Mouse (Mus musculus): ENCODE results near the gene Elmo1. TPM values are rescaled to one million over a fixed set of nuclear protein-coding genes. Genes with fewer than 3 reads are reported as not detected.

Elmo1 gene
- polyA plus RNA-seq, 1 experiment = 60.3 TPM

DNA sequence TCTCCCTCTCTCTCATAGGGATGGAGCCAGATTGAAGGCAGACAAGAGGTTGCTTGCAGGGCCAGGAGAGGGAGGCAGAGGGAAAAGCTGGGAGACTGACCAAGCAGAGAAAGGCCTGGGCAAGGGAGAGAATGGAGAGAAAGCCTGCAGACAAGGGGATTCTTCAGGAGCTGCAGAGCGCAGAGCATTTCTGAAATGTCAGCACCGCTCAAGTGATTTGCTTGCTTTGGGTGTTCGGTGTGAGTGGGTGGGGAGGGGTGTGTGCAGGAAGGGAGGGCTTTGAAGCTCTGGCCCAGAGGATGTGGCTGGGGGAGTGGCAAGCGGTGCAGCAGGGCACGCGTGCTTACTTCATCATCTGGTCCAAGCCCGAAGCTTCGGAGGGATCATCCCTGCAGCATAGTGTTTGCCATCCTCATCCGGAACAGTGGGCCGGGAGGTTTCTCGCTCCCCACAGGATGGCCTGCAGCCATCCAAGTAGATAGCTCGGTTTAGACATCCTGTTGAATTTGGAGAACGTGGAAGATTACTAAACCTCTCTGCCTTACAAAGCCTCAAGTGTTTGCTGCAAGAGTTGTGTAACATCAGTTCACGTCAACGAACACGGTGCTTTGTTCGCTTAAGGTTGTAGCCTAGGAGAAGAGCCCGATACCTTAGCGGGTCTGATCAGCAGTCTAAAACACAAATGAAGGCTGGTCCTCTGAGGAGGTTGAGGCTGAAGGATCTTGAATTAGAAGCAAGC lies 3.1 kb downstream of the Elmo1 start:
- peak in 1 of 2 experiments; percentile 43 for DNase-seq (ENCODE audit: extremely low spot score in 1 of 2, low spot score in 1 of 2)

DNA sequence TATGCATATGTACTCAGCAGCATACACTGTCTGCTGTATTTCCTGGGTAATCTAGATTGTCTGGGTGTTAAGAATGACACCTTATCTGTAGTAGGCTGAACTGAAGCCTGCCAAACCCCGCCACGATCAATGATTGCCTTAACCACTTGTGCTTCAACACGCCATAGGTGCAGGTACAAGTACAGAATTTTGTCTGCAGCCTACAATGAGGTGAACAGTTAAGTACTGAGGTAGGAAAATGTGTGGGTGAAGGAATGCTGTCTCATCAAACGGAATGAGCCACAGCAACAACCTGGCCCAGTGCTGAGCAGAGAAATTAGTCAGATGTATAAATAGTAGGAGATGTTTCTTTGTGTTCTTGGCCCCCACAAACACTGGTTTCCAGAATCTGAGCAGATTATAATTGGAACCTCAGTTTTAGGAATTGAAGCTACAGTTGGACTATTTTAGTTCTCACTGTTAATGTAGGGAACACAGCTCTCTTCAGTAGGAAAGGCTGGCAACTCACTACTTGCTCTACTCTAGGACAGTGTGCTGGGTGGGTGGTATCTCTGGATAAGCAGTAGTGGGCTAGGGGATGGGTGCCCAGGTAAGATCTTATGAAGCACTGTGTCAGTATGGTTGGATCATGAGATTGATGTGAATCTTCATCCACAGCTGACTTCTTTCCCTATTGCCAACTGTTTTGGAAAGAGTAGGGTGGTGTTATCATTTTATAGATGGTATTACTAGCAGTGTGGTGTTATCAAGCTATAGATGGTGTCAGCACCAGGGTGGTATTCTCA lies 4.7 kb downstream of the Elmo1 start:
- peak in 1 of 2 experiments; percentile 52 for DNase-seq (ENCODE audit: extremely low spot score in 1 of 2, low spot score in 1 of 2)

DNA sequence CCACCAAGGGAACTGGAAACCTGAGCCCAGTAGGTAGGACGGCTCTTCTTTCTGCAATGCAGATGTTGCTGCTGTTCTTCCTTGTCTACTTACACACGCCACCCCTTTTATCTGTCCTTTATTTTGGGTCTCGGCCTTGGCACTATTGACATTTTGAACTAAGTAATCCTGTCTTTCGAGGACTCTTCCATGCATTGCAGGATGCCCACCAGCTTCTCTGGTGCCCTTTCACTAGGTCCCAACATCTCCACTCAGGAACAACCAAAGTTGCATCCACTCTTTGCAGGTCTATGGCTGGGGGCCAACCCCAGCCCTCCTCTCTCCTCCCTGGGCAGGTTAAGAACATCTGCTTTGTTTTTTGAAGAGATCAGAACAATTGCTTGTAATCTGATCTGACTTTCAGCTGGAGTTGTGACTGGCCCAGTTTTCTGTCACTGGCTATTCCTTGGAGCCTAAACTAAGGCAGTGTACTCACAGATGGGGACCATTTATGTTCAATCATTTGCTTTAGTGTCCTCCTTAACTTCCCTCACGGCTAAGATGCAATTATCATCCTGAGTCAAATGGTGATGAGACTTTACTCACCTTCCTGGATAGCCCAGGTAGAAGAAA lies 6.7 kb downstream of the Elmo1 start:
- DNase-seq (ENCODE audit: extremely low spot score in 1 of 2, low spot score in 1 of 2) = no peak

DNA sequence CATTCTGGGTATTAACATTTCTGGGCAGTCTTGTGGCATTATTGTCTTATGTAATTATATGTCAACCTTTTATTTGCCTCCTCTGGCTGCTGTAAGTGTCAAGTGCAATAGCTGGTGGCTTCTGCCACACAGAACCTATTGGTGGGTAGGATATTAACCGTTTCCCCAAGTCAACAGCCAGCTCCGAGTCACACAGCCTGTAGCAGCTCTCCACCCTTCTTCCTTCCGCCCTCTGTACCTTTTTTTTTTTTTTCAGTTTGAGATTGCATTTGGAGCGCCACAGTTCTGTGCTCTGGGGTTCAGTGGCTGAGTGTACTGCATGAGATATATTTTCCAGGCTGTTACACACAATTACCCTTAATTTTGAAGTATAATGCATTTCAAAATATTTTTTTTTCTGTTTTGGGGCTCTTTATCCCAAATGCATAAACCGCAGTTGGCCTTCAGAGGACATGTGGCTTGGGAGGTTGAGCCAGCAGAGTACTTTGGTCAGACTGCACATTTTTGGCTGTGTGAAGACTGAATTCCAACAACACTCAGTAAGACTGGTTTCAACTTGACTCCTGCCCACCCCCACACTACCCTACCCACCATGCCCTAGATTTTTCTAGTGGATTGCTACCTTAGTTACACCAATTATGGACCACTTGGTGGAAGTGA lies 7.7 kb downstream of the Elmo1 start:
- DNase-seq (ENCODE audit: extremely low spot score in 1 of 2, low spot score in 1 of 2) = no peak

DNA sequence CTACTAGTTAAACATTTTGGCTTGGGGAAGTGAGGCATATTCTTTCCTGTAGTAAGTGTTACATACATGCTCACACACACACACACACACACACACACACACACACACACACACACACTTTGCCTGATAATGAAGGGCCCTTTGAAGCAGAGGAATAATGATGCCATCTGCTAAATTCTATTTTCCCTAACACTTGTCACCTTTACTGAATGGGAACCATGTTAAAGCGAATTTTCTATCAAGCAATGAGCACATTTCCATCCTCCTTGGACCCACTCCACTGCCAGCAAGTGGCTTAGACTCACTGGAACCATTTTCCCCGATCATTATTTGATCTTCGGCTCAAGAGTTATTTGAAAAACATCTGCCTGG lies 8.2 kb downstream of the Elmo1 start:
- no peak for DNase-seq (ENCODE audit: extremely low spot score in 1 of 2, low spot score in 1 of 2)

DNA sequence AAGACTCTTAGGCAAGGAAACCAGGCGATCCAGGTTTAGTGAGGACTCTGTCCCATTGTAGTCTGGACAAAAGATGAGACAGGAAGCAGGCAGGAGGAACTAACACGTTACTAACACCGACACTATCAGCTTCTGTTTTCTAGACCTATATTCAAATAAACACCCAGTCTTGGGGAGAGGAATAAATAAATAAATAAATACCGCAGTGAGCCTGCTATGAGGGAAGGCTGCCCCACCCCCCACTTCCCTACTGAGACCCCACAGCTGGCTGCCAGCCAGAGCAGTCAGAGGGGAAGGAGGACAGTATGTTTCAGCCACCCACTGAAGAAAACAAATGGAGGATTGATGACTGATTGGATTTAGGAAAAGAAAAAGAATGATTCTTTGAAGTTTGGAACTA lies 9.2 kb downstream of the Elmo1 start:
- no peak for DNase-seq (ENCODE audit: extremely low spot score in 1 of 2, low spot score in 1 of 2)

DNA sequence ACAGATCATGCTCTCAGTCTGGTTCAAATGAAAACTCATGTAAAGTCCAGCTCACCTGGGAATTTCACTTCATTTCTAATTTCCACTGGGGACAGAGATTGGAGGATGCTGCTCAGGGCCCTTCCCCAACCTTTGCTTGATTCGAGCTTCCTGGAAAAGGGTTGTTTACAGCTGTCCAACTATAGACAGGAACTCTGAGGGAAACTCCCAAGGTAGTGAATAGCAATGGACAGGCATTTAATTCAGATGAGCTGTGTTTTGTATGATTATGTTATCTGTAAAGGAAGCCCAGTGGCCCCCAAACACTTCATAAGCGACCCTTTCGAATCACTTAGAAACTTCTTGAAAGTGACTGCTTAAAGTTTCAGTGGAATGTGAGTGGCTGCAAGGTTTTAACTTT lies 10.0 kb downstream of the Elmo1 start:
- no peak for DNase-seq (ENCODE audit: extremely low spot score in 1 of 2, low spot score in 1 of 2)

DNA sequence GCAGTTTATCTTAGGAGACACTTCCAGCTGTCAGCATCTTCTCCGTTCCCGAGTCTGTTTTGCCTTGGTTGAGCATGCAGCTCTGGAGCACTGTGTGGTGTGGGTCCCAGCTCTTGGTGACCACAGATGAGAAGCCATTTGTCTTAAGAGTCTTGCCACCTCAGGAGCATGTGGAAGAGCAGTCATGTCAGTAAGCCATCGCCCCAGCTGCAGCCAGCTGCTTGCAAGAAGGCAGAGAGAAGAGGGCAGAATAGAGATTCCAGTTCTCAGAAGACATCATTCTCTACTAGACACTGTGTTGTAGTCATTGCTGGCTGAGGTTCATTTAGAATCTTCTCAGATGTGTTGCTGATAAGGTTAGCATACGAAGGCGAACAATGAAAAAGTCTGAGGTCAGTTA lies 11.3 kb downstream of the Elmo1 start:
- no peak for DNase-seq (ENCODE audit: extremely low spot score in 1 of 2, low spot score in 1 of 2)

DNA sequence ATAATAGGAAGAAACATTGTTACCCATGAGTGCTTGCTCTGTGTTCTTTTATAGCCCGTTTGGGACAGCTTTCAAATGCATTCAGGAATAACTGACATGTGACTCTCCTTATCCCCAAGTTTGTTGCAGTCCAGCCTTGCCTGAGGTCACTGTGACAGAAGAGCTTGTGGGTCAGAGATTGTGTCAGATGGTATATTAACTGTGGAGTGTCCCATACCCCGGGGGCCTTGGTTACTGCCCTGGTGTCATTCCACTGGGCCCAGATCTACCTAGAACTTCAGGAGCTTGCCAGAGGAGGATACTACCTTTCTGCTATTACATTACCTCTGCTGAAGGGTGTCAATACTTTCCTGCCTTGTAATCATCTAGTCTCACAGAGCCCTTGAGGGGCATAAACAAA lies 14.4 kb downstream of the Elmo1 start:
- no peak for DNase-seq (ENCODE audit: extremely low spot score in 1 of 2, low spot score in 1 of 2)

DNA sequence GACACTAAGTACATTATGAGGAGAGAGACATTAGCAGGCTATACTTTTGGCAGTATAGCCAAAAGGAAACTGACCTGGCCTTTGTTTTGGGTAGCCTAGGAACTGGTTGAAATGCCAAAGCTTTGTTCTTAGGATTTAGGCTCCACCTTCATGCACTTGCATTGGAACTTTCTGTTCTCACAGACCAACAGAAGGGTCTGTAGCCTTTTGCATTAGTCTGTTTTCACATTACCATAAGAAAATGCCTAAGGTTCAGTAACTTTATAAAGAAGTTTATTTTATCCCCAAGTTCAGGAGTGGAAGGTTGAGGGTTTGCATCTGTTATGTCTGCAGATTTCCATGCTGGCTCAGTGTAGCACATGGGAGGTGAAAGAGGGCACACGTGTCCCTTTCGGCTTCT lies 15.6 kb downstream of the Elmo1 start:
- no peak for DNase-seq (ENCODE audit: extremely low spot score in 1 of 2, low spot score in 1 of 2)

DNA sequence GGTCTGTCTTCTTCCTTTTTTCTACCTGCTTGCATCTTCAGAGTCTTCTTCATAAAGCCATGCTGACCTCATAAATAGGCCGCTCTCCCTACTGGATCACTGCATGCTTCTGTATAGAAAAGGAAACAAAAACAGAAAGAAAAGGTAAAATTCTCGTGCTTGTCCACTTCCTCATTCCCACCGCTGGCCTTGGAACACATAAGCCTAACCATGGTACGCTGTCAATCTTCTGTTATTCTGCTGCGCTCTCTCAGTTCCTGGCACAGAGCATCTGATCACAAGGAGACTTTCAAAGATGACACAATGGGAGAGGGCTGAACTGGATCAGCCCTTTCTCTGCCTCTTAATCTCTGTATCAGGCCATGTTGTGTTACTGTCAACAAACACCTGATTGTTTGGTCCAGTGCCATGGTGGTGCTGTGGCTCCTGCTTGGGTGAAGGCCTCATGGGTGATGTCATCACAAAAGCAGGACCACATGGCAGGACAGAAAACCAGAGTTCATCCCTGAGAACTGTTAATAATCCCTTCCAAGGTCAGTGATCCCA lies 17.6 kb downstream of the Elmo1 start:
- DNase-seq (ENCODE audit: extremely low spot score in 1 of 2, low spot score in 1 of 2) = no peak

DNA sequence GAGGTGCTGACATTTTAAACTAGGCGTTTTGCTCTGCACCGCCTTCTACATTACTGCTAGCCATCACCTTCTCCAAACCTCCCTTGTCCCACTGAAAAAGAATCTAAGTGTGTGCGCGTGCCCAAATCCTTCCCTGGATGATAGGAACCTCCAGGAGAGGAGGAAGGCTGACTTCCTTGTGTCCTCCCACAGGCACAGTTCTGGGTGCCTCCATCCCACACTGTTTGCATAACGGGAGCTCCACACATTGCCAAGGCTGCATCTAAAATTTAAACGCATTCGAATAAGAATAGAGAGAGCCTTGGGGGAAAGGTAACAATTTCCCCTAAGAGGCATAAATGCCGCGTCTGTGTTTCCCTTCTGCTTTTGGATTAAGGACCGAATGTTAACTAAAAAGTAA lies 18.6 kb downstream of the Elmo1 start:
- peak in 1 of 2 experiments; percentile 72 for DNase-seq (ENCODE audit: extremely low spot score in 1 of 2, low spot score in 1 of 2)

DNA sequence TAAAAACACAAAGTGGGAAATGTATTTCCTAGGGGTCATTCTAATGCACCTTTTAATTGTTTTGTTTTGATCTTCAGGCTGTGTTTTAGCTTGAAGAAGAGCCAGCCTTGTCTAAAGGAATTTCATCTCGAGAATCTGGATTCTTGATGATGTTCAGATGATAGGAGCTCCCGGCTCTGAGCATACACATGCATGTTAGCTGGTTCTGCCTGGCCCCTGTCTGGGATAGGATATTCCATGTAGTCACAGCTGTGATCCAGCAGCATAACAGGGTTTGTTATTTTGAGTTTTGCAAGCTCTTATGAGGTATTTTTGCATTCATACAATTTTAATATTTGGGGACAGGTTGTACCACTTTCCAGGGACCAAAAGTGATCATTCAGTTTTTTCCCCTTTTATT lies 19.1 kb downstream of the Elmo1 start:
- DNase-seq (ENCODE audit: extremely low spot score in 1 of 2, low spot score in 1 of 2) = no peak

DNA sequence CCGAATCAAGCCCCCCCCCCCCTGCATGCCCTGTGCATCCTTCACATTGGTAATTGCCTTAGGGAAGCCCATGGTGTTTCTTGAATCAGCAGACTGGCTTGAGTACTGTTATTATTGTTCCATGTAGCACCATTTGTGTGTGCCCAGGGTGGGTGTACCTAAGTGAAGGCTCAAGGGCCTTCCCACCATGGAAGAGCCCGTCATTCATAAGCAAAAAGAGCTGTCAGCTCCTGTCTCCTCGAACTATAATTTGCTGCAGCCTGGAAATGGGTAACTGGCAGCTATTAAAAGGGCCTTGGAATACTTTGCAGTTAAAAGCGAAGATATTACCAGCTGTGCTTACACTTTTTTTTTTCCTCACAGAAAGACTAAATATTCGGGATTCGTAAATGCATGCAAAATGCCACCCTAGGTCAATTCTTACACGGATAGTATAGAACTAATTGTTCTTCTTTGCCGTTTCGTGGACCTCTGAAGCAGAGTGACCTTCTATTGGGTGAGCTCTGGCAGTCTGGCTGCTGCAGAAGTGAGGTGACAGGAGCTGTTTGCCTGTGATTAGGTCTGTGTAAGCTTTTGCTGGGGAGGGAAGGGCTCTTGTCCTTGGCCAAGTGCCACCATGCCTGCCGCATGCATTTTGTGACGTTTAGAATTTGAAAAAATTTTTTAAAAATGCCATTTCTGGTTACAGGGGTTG lies 19.7 kb downstream of the Elmo1 start:
- no peak for DNase-seq (ENCODE audit: extremely low spot score in 1 of 2, low spot score in 1 of 2)

DNA sequence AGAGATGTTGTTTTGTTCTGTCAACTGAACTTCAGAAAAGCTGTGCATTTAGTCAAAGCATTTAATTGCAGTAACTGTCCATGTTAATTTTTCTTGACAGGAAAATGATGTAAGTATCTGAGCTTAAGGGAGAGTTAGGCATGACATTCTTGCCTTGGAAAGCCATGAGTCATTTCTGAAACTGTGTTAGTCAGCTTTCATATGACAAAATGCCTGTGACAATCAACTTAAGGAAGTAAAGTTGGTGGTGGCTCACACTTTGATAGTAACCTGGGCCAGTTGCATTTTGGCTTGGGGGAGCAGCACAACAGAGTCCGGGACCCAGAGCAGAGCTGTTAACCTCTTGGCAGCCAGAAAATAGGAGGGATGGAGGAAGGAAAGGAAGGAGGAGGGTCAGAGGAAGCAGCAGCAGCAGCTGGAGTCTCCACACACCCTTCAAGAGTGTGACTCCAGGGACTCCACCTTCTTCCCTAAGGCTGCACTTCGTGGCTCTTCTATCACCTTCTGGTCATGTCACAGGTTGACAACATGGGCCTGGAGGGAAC lies 20.9 kb downstream of the Elmo1 start:
- DNase-seq (ENCODE audit: extremely low spot score in 1 of 2, low spot score in 1 of 2) = no peak

DNA sequence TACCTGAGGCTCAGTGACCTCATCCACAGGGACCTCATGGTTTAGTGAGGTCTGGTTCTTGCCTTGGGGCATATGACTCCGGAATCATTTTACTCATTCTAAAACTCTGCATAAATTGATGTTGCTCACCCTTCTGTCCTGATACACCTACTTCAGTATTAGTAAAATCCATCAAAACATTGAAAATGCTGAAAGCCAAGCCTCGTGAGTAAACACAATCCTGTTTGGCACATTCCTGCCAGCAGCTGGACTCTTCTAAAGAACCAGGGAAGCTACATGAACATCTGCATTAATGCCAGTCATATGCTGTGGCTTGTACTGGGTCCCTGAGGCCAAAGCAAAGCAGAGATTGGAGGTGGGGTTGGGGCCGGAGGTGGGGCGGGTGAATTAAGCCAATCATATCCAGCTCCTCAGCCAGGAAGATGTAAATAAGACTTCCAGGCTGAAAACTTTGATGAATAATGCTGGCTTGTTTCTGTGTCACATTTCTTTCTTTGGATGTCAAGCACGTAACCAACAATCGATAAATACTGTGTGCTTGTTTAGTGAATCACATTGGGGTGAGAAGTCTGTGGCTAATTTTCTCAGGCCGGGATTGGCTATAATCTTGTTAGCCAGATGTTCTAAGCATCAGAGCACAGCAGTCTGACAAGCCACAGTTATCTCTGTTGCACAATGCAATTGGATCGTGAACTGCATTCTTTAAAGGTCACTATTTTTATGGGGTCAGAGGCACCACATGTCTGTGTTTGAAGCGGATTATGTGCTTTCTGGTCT lies 24.9 kb downstream of the Elmo1 start:
- DNase-seq (ENCODE audit: extremely low spot score in 1 of 2, low spot score in 1 of 2) = no peak

DNA sequence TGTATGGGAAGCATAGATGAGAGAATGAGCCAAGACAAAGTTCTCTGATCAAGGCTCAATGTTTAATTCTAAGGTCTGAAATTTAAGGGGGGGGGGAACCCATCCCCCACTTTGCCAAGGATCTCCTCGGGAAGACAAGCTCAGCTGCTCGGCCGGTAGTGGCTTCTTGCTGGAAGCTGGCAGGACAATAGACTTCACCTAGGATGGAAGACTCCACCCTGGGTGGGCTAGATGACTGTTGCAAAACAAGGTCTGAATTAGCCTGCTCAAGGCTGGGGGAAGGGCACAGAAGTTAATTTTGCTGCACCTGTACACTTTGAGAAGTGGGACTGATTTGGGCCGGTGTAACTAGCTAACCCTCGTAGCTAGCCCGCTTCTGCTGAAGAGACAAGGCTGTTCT lies 25.6 kb downstream of the Elmo1 start:
- DNase-seq (ENCODE audit: extremely low spot score in 1 of 2, low spot score in 1 of 2) = no peak

DNA sequence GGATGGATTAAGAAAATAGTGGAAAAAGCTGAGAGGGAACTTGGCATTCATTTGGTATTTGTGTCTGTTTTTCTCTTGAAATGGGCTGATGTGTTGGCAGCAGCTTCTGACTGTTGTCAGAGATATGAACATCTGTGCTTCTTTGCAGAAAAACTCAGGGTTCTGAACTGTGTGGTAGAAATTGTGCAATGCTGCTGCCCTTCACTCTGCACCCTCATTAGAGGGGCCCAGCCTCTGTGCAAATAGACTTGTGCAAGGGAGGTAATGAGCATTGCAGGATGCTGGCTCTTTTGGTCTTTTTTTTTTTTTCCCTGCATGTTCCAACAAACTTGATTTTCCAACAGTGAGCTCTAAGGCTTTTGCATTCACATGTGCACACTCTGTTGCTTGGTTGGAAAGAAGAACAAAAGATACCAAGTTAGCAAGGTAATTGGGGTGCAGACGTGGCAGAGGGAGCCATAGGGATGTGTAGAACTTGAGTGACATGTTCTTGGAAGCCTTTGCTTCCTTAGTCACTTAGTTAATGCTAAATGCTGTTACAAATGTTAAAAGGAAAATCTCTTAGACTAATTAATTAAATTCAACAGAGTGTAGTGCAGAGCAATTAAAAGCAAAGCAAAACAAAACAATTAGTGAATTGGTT lies 26.6 kb downstream of the Elmo1 start:
- DNase-seq (ENCODE audit: extremely low spot score in 1 of 2, low spot score in 1 of 2) = peak in 1 of 2 experiments; percentile 33

DNA sequence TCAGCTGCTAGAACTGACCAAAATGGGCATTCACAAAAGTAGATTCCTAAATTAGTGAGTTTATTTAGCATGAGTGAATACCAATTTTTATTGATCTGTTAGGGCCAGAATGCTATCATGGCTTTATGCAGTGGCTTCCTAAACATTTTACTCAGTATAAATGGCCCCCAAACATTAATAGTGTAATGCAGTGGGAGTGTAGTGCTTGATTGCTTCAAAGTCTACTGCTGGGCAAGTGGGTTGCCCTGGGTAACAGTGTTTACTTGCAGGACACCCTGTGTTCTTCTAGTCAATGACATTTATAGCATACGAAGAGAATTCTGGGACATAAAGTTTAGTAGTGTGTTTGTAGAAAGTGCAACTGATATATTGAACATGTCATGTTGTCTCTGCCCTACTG lies 27.3 kb downstream of the Elmo1 start:
- no peak for DNase-seq (ENCODE audit: extremely low spot score in 1 of 2, low spot score in 1 of 2)
